Mouse (Mus musculus): ENCODE measurements at regions not wholly inside any gene's neighbourhood (a gene's known extent, or its start where the extent isn't known, plus 50 kb on each side); places are given as distances from the start of the nearest gene placed in this dataset.
"Not testable (repeated sequence)": the region's sequence is repeated elsewhere in the genome, so short reads cannot be mapped to it uniquely, and the experiment has no call there.

DNA sequence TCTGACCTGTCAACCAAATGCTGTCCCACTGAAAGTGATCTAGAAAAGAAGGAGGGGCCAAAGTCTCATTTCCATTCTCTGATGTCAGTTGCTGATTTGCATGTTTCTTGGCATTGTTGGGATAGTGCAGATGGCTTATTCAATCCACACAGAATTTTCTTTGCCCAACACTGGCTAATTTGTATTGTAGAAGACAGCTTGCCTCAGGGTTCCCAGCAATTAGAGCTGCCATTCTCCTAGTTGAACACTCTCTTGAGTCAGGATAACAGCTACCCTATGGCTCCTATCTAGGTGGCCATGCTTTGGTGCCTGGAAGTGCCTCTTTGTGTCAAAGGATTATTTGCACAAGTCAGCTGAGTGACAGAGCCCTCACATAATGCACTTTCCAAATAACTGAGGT is 569.0 kb downstream of the Lrriq3 start:
- DNase-seq: no peak

GRCm38 (mm10) chr3:155672558-155672957 is 579.3 kb downstream of the Lrriq3 start:
- DNase-seq: no peak

GRCm38 (mm10) chr3:155680200-155680599 is 587.0 kb downstream of the Lrriq3 start:
- DNase-seq: no peak

DNA sequence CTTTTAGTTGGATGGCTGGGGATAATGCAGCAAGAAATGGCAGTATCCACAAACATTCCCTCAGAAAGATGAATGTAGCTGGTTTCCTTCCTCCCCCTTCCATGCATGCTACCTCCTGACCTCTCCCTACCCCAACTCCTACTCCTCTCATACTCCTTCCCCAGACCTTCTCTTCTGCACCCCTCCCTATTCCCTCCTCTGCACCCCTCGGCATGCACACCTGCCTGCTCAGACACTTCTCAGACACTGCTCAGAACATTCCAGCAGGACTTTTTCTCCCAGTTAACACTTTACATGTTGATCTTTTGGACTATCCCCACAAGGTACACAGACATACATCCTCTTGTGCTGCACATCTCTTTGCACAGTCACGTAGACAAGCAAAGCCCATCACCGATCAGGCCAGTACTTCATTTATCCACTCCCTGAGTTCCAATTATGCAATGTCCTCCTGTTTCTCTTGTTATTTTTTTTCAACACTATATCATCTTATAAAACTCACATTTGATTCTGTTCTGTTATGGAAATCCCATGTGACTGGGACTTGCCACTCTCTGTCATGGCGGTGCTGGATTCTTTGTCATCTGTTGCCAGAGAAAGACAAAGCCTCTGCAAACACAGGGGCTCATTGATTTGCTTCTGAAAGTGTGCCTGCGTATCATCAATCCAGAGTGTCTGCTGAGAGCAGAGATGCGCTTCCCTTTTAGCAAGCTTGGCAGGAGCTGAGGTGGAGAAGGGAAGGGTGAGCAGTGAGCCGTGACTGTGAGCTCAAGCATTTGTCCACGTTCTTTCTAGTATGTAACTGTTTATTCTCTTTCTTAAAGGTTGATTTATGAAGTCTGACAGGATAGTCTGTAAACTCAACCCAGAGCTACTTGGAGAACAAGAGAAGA is 589.9 kb downstream of the Lrriq3 start:
- no peak for DNase-seq

DNA sequence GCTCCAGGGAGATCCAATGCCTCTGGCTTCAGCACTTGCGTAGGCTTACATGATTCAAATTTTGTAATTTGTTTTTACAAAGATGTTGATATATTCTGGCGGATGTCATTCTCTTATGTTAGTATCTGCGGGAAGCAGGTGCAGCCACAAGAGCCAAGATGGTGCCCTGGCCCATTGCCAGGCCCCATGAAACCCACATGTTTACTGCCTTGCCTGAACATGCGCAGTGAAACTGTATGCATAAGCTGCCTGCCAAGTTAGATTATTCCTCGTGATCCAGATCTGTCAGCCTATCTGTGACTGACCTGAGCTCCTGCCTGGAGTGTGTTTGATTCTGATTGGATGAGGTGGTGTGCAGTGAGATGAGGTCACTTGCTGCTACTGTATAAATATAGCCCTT is 595.1 kb downstream of the Lrriq3 start:
- DNase-seq: no peak

GRCm38 (mm10) chr3:155723011-155723510 is 629.8 kb downstream of the Lrriq3 start:
- DNase-seq: no peak

DNA sequence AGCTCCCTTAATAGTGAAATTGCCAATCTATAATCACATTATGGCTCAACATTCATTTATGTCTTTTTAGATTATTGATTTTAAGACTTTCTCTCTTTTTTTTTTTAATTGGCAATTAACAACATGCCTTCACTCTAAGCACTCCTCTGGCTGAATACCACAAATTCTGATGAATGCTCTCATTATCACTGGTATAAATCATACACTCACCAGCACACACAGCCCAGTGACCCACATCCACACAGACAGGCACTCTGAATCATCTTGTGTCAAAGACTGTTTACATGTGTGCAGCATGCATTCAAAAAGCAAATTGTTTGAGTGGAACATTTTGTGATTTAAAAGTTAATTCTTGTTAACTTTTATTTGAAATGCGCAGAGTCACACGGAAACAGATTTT is 649.2 kb downstream of the Lrriq3 start:
- DNase-seq: no peak

GRCm38 (mm10) chr3:155746601-155747000 is 653.4 kb downstream of the Lrriq3 start:
- not testable (repeated sequence) for DNase-seq

GRCm38 (mm10) chr3:155747511-155747910 is 654.3 kb downstream of the Lrriq3 start:
- no peak for DNase-seq

DNA sequence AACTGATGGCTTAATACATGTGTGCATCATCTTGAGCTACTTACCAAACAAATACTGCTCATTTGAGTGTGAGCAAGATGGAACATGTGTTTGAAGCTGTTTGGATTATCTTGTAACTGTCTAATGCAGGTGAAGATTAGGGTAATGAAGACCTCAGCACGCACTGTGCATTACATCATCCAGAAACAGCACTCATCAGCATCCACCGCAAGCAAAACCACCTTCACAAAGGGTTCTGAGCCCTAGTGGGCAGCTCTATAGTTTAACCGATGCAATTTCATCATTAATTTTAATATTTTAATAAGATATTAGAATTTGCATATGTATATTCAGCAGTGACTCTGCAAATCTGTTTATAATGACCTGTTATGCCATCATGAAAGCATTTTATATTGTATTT is 664.1 kb downstream of the Lrriq3 start:
- DNase-seq: no peak

- no peak for DNase-seq
Observed at GRCm38 (mm10) chr3:155776019-155776418, 682.8 kb downstream of the Lrriq3 start.

DNA sequence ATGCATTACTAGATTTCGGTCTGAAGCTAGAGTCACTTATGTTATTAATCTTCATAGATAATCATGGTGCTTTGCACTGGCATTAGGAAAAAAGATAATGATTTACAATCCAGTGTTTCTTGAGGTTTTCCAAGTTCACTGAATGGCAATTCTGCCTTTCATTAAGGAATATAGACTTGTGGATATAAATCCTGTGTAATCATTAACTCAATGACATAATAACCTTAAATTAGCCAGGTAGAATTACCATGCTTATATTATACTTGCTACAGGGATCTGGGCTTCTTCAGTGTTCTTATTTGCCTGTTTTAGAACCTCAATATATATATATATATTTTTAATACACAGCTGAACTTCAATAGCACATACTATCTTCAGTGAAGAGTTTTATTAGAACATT is 683.8 kb downstream of the Lrriq3 start:
- DNase-seq: no peak

- DNase-seq: no peak
Observed at GRCm38 (mm10) chr3:155815693-155816092, 722.5 kb downstream of the Lrriq3 start.

DNA sequence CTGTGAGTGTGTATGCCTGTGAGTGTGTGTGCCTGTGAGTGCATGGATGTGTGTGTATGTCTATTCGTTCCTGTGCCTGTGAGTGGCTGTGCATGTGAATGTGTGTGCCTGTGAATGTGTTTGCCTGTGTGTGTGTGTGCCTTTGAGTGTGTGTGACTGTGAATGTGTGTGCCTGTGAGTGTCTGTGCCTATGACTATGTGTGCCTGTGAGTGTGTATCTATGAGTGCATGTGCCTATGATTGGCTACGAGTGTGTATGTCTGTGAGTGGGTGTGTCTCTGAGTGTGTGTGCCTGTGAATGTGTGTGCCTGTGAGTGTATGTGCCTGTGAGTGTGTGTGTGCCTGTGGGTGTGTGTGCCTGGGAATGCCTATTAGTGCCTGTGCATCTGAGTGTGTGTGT is 731.6 kb downstream of the Lrriq3 start:
- DNase-seq: no peak

DNA sequence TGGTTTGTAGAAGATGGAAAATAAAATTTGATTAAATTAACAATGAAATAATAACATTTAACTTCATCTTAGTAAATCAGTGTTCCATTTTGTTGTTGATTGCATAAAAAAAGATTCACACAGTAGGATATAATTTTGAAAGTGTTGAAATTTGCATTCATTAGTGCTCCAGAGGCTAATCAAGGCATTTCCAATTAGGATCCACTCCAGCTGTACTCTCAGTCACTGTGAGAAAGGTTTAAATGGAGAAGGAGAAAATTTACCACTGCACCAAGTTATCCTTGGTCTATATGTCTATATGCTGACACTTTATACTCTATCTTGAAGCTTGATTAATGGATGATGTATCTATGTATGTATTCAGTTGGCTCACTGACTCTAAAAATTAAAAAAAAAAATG is 695.3 kb upstream of the Negr1 start:
- no peak for DNase-seq

DNA sequence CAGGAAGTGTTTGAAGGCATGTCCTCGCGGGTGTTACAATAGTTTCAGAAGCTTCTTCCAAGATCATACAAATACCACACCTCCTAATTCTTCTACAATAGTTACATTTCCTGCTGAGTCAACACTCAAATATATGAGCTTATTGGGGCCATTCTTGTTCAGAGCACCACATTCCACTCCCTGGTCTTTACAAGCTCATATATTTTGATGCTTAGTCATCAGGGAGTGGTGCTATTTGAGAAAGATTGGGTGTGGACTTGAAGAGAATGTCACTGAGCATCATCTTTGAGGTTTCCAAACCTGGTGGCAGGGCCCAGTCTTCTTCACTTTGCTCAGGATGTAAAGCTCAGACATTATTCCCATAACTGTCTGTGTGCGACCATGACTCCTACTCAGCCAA is 685.9 kb upstream of the Negr1 start:
- DNase-seq: no peak

DNA sequence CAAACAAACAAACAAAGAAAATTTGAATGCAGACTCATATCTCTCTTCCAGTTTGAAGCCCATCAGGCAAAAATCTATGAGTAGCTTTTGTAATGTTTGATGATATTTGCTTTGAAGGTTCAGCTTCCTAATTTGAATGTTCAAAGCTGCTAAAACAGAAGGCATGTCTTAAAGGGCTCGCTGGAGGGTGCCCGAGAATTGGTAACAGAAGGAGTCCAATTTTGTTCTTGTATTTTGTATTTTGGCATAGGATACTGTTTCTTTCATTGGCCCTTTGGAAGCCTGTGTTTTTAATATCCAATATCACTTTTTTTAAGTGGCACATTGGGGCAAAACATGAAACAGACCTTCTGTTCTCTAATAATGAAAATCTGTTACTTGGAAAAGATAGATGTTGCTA is 683.2 kb upstream of the Negr1 start:
- DNase-seq: no peak

DNA sequence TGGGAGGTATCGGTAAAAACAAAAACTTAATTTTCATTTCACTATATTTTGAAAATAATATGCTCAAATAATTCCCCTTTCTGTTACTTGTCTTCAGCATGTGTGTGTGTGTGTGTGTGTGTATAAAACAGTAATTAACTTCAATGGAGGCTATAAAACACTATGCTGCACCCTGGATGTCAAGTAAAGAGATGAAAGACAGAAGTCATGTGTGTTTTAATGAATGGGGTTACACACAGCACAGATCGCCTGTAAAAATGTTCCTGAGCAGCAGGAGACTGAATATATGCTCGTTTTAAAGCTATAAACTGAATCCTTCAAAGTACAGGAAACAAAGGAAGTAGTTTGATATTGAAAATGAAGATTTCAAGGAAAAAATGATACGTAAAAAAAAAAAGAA is 680.9 kb upstream of the Negr1 start:
- no peak for DNase-seq

DNA sequence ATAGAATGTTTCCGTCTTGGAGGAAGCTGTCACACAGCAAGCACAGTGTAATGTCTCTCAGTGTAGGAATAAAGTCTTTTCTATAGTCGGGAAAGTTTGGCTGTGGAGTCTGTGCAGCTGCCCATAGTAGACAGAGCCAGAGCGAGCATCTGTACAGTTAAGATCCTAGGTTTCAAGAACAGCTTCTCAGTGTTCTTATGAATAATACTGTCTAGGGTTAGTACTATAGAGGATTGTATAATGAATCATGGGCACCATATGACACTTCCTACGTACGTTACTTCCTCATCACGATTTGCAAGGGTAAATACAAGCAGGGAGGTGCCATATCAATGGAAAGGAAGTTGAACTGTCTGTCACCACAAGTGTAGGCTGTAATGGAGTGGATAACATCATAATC is 645.6 kb upstream of the Negr1 start:
- DNase-seq: no peak

DNA sequence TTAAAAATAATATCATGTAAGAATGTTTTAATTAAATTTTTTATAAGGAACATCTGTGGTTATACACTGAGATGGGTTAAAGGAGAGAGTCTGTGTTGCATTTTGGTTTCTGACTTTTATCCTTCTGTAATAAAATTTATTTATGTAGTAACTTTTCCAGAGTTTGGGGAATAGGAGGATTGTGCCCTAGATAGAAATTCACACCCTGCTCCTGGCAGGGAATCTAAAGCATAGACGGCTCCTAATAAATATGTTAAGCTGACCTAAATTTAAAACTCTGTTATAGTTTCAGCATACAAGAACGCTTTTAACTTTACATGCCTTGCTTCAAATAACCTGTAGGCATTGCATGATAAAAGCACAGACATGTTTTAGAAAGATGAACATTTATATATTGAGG is 618.7 kb upstream of the Negr1 start:
- DNase-seq: no peak

- DNase-seq: no peak
Observed at GRCm38 (mm10) chr3:155944042-155944735, 617.4 kb upstream of the Negr1 start.

GRCm38 (mm10) chr3:155945188-155945587 is 616.4 kb upstream of the Negr1 start:
- no peak for DNase-seq

DNA sequence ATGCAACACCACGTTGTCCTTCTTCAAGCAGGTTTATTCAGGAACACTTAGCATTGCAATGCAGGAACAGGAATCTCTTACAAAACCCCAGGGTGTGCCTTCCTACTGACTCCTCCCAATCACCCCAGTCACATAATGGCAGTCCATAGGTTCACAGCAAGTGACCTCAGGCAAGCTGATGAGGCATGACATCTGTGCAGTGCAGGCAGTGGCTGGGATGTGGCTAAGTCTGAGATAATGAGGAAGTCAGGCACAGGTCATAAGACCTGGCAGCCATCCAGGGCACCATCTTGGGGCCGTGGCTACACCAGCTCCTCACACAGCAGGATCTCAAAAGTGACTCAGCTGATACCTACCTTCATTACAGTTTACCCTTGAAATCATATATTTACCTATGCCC is 599.1 kb upstream of the Negr1 start:
- not testable (repeated sequence) for DNase-seq

GRCm38 (mm10) chr3:155979636-155980035 is 582.0 kb upstream of the Negr1 start:
- DNase-seq: no peak
